Mouse (Mus musculus) embryo, embryonic 10 days (tissue): Measurements from ENCODE around the gene Stpg4.

Source experiments
- DNase-seq: peaks from one replicate; pipeline ENCODE4 v3.0.0-alpha.2; 2015; ENCODE audit warnings: low spot score

Stpg4 gene

DNA sequence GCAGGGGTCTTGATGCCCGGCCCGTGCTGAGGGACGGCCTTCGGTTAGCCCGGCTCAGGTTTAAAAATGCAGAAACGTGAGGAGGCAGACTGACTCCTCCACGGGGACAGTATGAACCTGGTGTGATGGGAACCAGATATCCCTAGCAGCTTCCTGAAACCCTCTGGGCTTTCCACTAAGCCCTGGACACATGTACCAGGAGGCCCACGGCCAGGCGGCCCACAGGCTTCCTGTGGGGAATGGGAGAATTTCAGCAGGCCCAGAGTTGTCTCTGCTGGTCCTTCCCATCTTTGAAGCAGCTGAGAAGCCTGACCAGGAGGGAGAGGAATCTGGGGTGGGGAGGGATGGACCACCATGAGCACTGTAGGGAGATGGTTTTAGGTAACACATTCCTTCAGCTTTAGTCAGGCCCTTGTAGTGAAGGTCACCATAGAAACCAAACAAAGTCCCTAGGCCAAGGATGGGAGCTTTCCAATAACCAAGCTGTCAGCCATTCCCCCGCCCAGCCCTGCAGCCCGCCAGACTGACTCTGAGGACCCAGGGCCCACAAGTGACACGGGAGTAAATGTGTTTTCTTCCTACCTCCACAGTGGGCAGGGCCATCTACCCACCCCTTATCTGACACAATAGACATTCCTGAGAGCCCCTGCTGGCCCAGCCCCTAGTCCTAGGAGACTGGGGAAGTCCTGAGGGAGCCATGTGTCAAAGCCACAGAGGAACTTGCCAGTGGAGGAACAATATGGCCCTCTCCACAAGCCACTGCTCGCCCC is 76.9 kb downstream of the Stpg4 start:
- DNase-seq = peak; percentile 71

- DNase-seq = no peak
Observed at GRCm38 (mm10) chr17:87349575-87349974, 78.0 kb downstream of the Stpg4 start.

- DNase-seq = no peak
Observed at GRCm38 (mm10) chr17:87349069-87349468, 78.5 kb downstream of the Stpg4 start.

DNA sequence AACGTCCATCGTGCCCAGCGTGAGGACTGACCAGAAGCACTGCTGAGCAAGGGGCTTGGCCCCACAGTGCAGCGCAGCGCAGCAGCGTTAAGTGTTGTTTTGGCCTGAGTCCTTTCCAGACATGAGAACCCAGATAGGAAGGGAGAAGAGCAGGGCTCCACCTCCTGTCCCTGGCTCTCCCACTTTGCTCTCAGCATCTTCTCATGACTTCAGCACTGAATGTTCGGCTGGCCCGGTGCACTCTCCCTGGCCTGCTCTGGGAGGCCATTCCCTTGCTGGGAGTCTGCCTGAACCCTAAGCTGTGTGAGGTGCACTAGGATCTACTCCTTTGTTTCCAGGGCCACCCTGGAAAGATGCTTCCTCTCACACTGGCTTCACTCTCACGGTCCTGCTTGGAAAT is 79.2 kb downstream of the Stpg4 start:
- DNase-seq = no peak

GRCm38 (mm10) chr17:87345252-87345593 is 82.3 kb downstream of the Stpg4 start:
- DNase-seq = no peak

- no peak for DNase-seq
Observed at GRCm38 (mm10) chr17:87344441-87345251, 82.9 kb downstream of the Stpg4 start.

GRCm38 (mm10) chr17:87343060-87343703 is 84.4 kb downstream of the Stpg4 start:
- DNase-seq = no peak
